Mouse (Mus musculus) limb, embryonic 15.5 days (tissue): ENCODE measurements at regions not wholly inside any gene's neighbourhood (a gene's known extent, or its start where the extent isn't known, plus 50 kb on each side); places are given as distances from the start of the nearest gene placed in this dataset.

ENCODE experiments used
- ATAC-seq: fragments of 200-750 bp; cut with Nextera tagmentation; 2 replicates; pipeline ENCODE4 v1.8.0; 2017; ENCODE audit warnings: low read depth, moderate TSS enrichment; ENCODE audit not compliant: insufficient number of reproducible peaks, low FRiP score, low TSS enrichment
- H3K27ac ChIP-seq: fragments of 300-500 bp; sonication (generic); 2 replicates; pipeline ENCODE4 v1.5.1; 2015; ENCODE audit warnings: moderate library complexity, mild to moderate bottlenecking, inconsistent platforms
- H3K27me3 ChIP-seq: fragments of 300-500 bp; sonication (generic); 2 replicates; pipeline ENCODE4 v1.6.1; 2015; ENCODE audit warnings: inconsistent platforms
- H3K36me3 ChIP-seq: fragments of 300-500 bp; sonication (generic); 2 replicates; pipeline ENCODE4 v1.6.1; 2015; ENCODE audit warnings: inconsistent platforms
- H3K4me1 ChIP-seq: fragments of 300-500 bp; sonication (generic); 2 replicates; pipeline ENCODE4 v1.6.1; 2015; ENCODE audit warnings: inconsistent platforms
- H3K4me2 ChIP-seq: fragments of 300-500 bp; sonication (generic); 2 replicates; pipeline ENCODE4 v1.6.1; 2015; ENCODE audit warnings: mild to moderate bottlenecking, inconsistent platforms
- H3K4me3 ChIP-seq: fragments of 300-500 bp; sonication (generic); 2 replicates; pipeline ENCODE4 v1.5.1; 2015; ENCODE audit warnings: mild to moderate bottlenecking, inconsistent platforms
- H3K9ac ChIP-seq: fragments of 300-500 bp; sonication (generic); 2 replicates; pipeline ENCODE4 v1.6.1; 2015; ENCODE audit warnings: inconsistent platforms
- H3K9me3 ChIP-seq: fragments of 300-500 bp; sonication (generic); 2 replicates; pipeline ENCODE4 v1.6.1; 2016; ENCODE audit warnings: inconsistent platforms
- WGBS: fragments of 180-500 bp; shearing (Covaris S2); methylation state at CpG from one replicate; pipeline ENCODE4 v1.1.7; 2015; 5-methylcytosine and 5-hydroxymethylcytosine counted together

DNA sequence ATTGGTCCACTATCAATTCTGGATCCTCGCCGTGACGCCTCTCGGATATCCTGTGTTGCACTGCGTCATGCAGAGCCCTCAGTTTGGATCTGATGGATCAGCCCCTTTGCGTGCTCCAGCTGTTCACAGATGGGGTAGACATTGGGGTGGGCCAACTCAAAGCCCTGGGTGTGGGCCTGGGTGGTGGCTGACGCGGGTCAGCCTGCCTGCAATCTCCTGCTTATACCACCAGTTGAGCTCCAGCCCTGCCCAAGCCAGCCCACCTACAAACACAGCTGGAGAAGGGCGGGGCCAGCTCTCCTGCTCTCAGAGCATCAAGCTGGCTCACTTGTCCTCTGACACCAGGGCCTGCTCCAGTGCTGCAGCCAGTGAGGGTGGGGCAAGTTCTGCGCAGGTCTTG, 73.1 kb downstream of the Rps15a start:
- H3K9ac ChIP-seq, result no peak overlapping the region
- no peaks in the 10 kb centered on the region for H3K4me1 ChIP-seq
- no peak overlapping the region for H3K4me3 ChIP-seq
- H3K36me3 ChIP-seq, result no peaks in the 10 kb centered on the region
- no peak overlapping the region for H3K4me2 ChIP-seq
- 0 out of 2 replicates have a peak, but pooled peaks have one; percentile 12 for ATAC-seq
- 55% methylated on average over 10 of the region's 10 CpGs for WGBS
- no peaks in the 10 kb centered on the region for H3K9me3 ChIP-seq
- H3K27ac ChIP-seq, result no peak overlapping the region
- no peaks in the 10 kb centered on the region for H3K27me3 ChIP-seq

GRCm38 (mm10) chr7:118039862-118040261, 76.1 kb downstream of the Rps15a start:
- H3K9me3 ChIP-seq, result no peaks in the 10 kb centered on the region
- H3K27me3 ChIP-seq, result no peaks in the 10 kb centered on the region
- H3K9ac ChIP-seq, result no peak overlapping the region
- no peaks in the 10 kb centered on the region for H3K36me3 ChIP-seq
- no peak overlapping the region for H3K27ac ChIP-seq
- ATAC-seq, result no peak
- no peaks in the 10 kb centered on the region for H3K4me1 ChIP-seq
- WGBS, result 58% methylated on average over 4 of the region's 4 CpGs
- H3K4me2 ChIP-seq, result no peak overlapping the region
- no peak overlapping the region for H3K4me3 ChIP-seq

DNA sequence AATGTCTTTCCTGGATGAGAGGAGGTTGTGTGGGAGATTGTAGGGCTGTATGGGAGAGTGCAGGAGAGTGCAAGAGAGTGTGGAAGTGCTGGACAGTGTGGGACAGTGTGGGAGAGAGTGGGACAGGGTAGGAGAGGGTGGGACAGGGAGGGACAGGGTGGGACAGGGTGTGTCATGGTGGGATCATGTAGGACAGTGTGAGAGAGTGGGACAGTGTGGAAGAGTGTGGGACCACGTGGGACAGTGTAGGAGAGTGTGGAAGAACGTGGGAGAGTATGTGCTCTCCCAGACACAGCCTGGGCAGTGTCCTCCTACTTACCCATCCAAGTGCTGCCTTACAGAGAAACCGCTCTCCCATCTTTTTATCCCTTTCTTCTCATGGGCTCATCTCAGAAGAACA, 78.9 kb downstream of the Rps15a start:
- H3K4me3 ChIP-seq, result no peak overlapping the region
- 68% methylated on average over 3 of the region's 3 CpGs for WGBS
- no peaks in the 10 kb centered on the region for H3K36me3 ChIP-seq
- H3K4me2 ChIP-seq, result no peak overlapping the region
- no peaks in the 10 kb centered on the region for H3K4me1 ChIP-seq
- no peaks in the 10 kb centered on the region for H3K9me3 ChIP-seq
- no peak overlapping the region for H3K27ac ChIP-seq
- H3K9ac ChIP-seq, result no peak overlapping the region
- no peak for ATAC-seq
- H3K27me3 ChIP-seq, result no peaks in the 10 kb centered on the region

GRCm38 (mm10) chr7:118026106-118026526, 89.9 kb downstream of the Rps15a start:
- H3K4me3 ChIP-seq, result no peak overlapping the region
- no peak overlapping the region for H3K4me2 ChIP-seq
- WGBS, result 24% methylated on average over 10 of the region's 10 CpGs
- no peak overlapping the region for H3K27ac ChIP-seq
- H3K36me3 ChIP-seq, result no peaks in the 10 kb centered on the region
- H3K9ac ChIP-seq, result no peak overlapping the region
- H3K27me3 ChIP-seq, result no peaks in the 10 kb centered on the region
- no peak for ATAC-seq
- H3K9me3 ChIP-seq, result no peaks in the 10 kb centered on the region
- no peaks in the 10 kb centered on the region for H3K4me1 ChIP-seq

GRCm38 (mm10) chr7:118004620-118005019, 111.4 kb downstream of the Rps15a start:
- H3K27ac ChIP-seq, result no peak overlapping the region
- H3K4me2 ChIP-seq, result no peak overlapping the region
- no peaks in the 10 kb centered on the region for H3K27me3 ChIP-seq
- no peak overlapping the region for H3K4me3 ChIP-seq
- no peak overlapping the region for H3K9ac ChIP-seq
- ATAC-seq, result no peak
- 71% methylated on average over 7 of the region's 7 CpGs for WGBS
- H3K36me3 ChIP-seq, result no peaks in the 10 kb centered on the region
- no peaks in the 10 kb centered on the region for H3K9me3 ChIP-seq
- no peaks in the 10 kb centered on the region for H3K4me1 ChIP-seq

DNA sequence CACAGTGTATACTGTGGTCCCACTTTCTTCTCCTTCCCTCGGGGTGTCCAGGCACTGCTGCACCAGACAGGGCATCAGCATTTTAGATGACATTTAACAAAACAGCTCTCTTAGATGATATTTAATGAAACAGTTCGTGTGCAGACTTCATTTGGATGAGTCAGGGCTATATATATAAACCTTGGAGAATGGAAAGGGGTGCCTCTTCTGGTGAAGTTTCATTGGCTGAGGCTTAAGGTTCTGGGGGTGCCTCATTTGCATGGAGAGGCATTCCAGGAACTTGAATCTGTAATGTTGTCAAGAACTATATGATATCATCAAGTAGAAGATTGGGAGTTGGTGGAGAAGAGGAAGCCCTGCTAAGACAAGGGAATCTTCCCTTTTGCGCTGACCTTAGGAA, 114.1 kb downstream of the Rps15a start:
- H3K9me3 ChIP-seq, result no peaks in the 10 kb centered on the region
- no peak overlapping the region for H3K9ac ChIP-seq
- no peak overlapping the region for H3K4me2 ChIP-seq
- H3K36me3 ChIP-seq, result no peaks in the 10 kb centered on the region
- H3K27ac ChIP-seq, result no peak overlapping the region
- H3K4me1 ChIP-seq, result no peaks in the 10 kb centered on the region
- no peak overlapping the region for H3K4me3 ChIP-seq
- no peak for ATAC-seq
- no peaks in the 10 kb centered on the region for H3K27me3 ChIP-seq
- WGBS, result 74% methylated on average over 3 of the region's 3 CpGs

DNA sequence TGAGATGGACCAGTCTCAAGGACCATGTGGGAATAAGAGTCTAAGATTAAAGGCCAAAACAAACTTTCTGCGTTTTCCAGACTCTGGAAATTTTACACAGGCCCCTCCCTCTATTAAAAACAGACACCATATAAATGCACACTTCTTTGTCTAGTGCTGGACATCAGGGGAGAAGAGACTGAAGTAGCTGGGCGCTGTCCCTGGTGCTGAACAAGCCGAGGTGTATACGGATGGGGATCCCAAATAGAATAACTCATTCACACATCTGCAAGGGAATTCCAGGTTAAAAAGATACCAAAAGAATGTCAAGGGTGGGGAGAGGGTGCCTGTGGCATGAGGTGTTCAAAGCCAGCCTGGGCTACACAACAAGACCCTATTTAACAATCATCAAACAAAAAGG, 114.9 kb downstream of the Rps15a start:
- Histone ChIP-seq H3K36me3 (no peaks in the 10 kb centered on the region), H3K4me1 (no peaks in the 10 kb centered on the region)
- 5% methylated on average over 4 of the region's 4 CpGs for WGBS

GRCm38 (mm10) chr7:117982177-117982576, 133.8 kb downstream of the Rps15a start:
- H3K9me3 ChIP-seq, result no peaks in the 10 kb centered on the region
- H3K4me3 ChIP-seq, result no peak overlapping the region
- no peaks in the 10 kb centered on the region for H3K36me3 ChIP-seq
- ATAC-seq, result no peak
- H3K27me3 ChIP-seq, result no peaks in the 10 kb centered on the region
- no peak overlapping the region for H3K27ac ChIP-seq
- no peaks in the 10 kb centered on the region for H3K4me1 ChIP-seq
- H3K4me2 ChIP-seq, result no peak overlapping the region
- H3K9ac ChIP-seq, result no peak overlapping the region
- WGBS, result 80% methylated on average over 4 of the region's 4 CpGs

More for the DNA sequence above, 114.9 kb downstream of the Rps15a start:
- ATAC-seq, result no peak
- Histone ChIP-seq H3K27ac (no peak overlapping the region), H3K9ac (no peak overlapping the region), H3K27me3 (no peaks in the 10 kb centered on the region), H3K9me3 (no peaks in the 10 kb centered on the region), H3K4me2 (no peak overlapping the region), H3K4me3 (no peak overlapping the region)

DNA sequence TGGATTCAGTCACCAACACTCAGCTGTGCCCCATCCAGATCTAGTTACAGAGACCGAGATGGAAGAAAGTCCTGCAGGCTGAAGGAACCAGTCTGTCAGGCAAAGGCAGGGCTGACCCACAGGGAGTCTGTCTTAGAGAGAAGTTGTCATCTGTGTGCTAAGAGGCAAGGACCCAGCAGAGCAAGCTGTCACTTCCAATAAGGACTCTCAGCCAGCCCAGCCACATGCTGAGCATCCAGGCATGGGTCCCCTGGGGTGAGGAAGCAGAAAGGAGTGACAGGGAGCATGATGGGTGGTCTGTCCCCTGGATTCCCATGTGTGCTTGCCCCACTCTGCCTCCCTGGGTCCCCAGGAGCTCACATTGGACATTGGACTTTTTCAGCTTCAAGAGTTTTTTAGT, 144.8 kb downstream of the Rps15a start:
- Histone ChIP-seq H3K27me3 (no peaks in the 10 kb centered on the region), H3K9ac (no peak overlapping the region), H3K4me1 (no peaks in the 10 kb centered on the region), H3K9me3 (no peaks in the 10 kb centered on the region), H3K36me3 (no peaks in the 10 kb centered on the region), H3K4me3 (no peak overlapping the region), H3K27ac (no peak overlapping the region), H3K4me2 (no peak overlapping the region)
- 36% methylated on average over 1 of the region's 1 CpGs for WGBS
- no peak for ATAC-seq

DNA sequence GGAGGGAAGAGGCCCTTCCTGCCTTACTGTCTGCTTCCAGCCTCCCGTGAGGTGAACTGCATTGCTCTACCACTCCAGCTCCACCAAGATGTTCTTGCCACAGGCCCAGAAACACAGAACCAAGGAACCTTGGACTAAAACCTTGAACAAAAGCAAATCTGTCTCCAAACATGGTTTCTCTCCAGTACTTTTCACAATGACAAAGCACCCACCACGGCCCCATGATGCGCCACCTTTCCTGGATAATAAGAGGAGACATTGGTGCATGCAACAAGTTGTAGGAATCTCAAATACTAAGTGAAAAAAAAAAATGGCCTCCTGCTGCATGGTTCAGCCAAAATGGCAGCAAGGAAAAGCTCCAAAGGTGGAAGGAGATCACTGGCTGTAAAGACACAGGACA, 172.6 kb downstream of the Rps15a start:
- Histone ChIP-seq H3K4me1 (no peaks in the 10 kb centered on the region), H3K27ac (no peak overlapping the region), H3K36me3 (no peaks in the 10 kb centered on the region), H3K4me2 (no peak overlapping the region), H3K9ac (no peak overlapping the region), H3K9me3 (no peaks in the 10 kb centered on the region), H3K27me3 (no peaks in the 10 kb centered on the region), H3K4me3 (no peak overlapping the region)
- ATAC-seq, result no peak
- 88% methylated on average over 3 of the region's 3 CpGs for WGBS

- Histone ChIP-seq H3K4me3 (no peak overlapping the region), H3K9ac (no peak overlapping the region), H3K27me3 (no peaks in the 10 kb centered on the region), H3K27ac (no peak overlapping the region), H3K4me2 (no peak overlapping the region), H3K9me3 (no peaks in the 10 kb centered on the region), H3K36me3 (no peaks in the 10 kb centered on the region), H3K4me1 (no peaks in the 10 kb centered on the region)
- 66% methylated on average over 7 of the region's 7 CpGs for WGBS
- ATAC-seq, result no peak
Measured at GRCm38 (mm10) chr7:117939618-117940017, 176.4 kb downstream of the Rps15a start.

GRCm38 (mm10) chr7:117934908-117935307, 181.1 kb downstream of the Rps15a start:
- no peak overlapping the region for H3K27ac ChIP-seq
- no peaks in the 10 kb centered on the region for H3K9me3 ChIP-seq
- no peak overlapping the region for H3K4me2 ChIP-seq
- no peak overlapping the region for H3K9ac ChIP-seq
- no peak overlapping the region for H3K4me3 ChIP-seq
- ATAC-seq, result no peak
- 68% methylated on average over 3 of the region's 3 CpGs for WGBS
- H3K27me3 ChIP-seq, result no peaks in the 10 kb centered on the region
- H3K36me3 ChIP-seq, result no peaks in the 10 kb centered on the region
- H3K4me1 ChIP-seq, result no peaks in the 10 kb centered on the region

- no peak overlapping the region for H3K4me2 ChIP-seq
- H3K9me3 ChIP-seq, result no peaks in the 10 kb centered on the region
- H3K9ac ChIP-seq, result no peak overlapping the region
- ATAC-seq, result no peak
- WGBS, result 23% methylated on average over 12 of the region's 12 CpGs
- no peak overlapping the region for H3K4me3 ChIP-seq
- H3K36me3 ChIP-seq, result no peaks in the 10 kb centered on the region
- H3K27ac ChIP-seq, result no peak overlapping the region
- no peaks in the 10 kb centered on the region for H3K4me1 ChIP-seq
- H3K27me3 ChIP-seq, result no peaks in the 10 kb centered on the region
Measured at GRCm38 (mm10) chr7:117931234-117931895, 184.6 kb downstream of the Rps15a start.
